Mouse (Mus musculus) heart, adult 2 months (tissue): ENCODE data around the gene Stim1.

Experiments
- EP300 ChIP-seq: fragments of 200-500 bp; IDR thresholded peaks from 2 replicates; pipeline ENCODE4 v1.6.1; 2011; ENCODE audit warnings: low read depth, low read length, control low read depth; ENCODE audit not compliant: insufficient read depth
- POLR2A ChIP-seq: fragments of 200-500 bp; IDR thresholded peaks from 2 replicates; pipeline ENCODE4 v1.6.1; 2011; ENCODE audit warnings: mild to moderate bottlenecking, low read depth, low read length, control low read depth; ENCODE audit not compliant: insufficient read depth

DNA sequence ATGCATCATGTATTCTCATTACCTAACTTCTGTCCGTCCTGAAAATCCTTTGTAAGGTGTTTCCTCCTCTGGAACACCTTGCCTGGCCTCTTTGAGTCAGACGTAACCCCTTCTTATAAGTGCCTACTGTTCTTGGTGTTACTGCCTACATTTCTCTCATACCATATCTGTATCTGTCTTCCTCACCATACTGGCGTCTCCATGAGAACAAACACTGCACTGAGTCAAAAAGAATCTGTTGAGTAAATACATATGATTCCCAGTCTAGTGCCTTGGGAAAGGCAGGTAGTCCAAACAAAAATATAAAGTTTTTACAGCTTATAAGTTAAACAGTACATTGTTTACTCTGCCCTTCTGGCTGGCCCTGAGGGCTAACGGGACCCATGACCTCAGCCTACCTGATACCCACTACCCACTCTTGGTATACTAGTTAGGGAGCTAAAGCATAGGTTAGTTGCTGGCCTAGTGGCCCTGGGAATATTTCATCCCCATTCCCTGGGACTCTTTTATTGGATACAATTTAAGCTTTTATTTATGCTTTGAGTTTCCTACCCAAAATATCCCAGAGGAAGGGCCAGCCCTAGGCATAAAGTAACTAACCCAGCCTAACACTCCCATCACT lies 39.4 kb upstream of the Stim1 start:
- TF ChIP-seq POLR2A (no peak), EP300 (no peak)
